Mouse (Mus musculus): ENCODE measurements at regions not wholly inside any gene's neighbourhood (a gene's known extent, or its start where the extent isn't known, plus 50 kb on each side); places are given as distances from the start of the nearest gene placed in this dataset.

DNA sequence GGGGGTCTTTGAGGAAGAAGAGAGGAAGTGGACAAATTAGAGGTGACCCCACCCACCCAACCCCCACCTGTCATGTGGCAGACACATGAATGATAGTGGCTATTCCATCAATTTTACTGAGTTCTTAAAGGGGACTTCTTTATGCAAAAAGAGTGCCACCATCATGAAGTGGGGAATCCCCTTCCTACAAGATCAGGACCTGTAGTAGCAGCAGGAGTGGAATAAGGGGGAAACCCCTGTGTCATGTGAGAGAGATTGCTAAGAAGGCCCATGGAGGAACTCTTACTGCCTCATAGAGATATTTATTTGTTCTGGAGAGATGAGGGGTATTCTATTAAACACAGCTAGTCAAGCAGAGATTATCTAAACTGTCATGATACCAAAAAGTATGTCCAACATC, 393.4 kb upstream of the Atp11b start (continued):
- no peak for TF ChIP-seq UBTF (IDR thresholded peaks at IDR 0.05; ENCODE audit: low read depth, low read length)
- TF ChIP-seq BHLHE40 (IDR thresholded peaks at IDR 0.05; ENCODE audit: low read depth, low read length) = peak; percentile 85
- TF ChIP-seq ELF1 (IDR thresholded peaks at IDR 0.05; ENCODE audit: low read depth, low read length) = no peak
- no peak for TF ChIP-seq CTCF (conservative IDR thresholded peaks at IDR 0.05 in 1 of 2, IDR thresholded peaks at IDR 0.05 in 1 of 2; ENCODE audit: low read depth in 2 of 2, low read length in 2 of 2)
- TF ChIP-seq NELFE (IDR thresholded peaks at IDR 0.05; ENCODE audit: low read depth, low read length) = no peak
- no peak for TF ChIP-seq MXI1 (IDR thresholded peaks at IDR 0.05; ENCODE audit: low read depth, low read length)
- TF ChIP-seq E2F4 (IDR thresholded peaks at IDR 0.05; ENCODE audit: insufficient replicate concordance, low read depth, low read length) = no peak
- peak; percentile 41; the same call in 1 of the 2 replicates for TF ChIP-seq ETS1 (conservative IDR thresholded peaks at IDR 0.05; ENCODE audit: low read depth, low read length)
- no peak for TF ChIP-seq RCOR1 (conservative IDR thresholded peaks at IDR 0.05; ENCODE audit: low read depth, low read length)
- TF ChIP-seq SMC3 (IDR thresholded peaks at IDR 0.05; ENCODE audit: low read depth, low read length) = no peak
- no peak for TF ChIP-seq JUN (IDR thresholded peaks at IDR 0.05; ENCODE audit: insufficient read depth, low read depth, low read length)
- TF ChIP-seq USF1 (IDR thresholded peaks at IDR 0.05; ENCODE audit: low read depth, low read length) = peak; percentile 30; the same call in 1 of the 2 replicates
- no peak for TF ChIP-seq NRF1 (IDR thresholded peaks at IDR 0.05; ENCODE audit: low read depth, low read length)
- TF ChIP-seq SIN3A (IDR thresholded peaks at IDR 0.05; ENCODE audit: low read length) = no peak

DNA sequence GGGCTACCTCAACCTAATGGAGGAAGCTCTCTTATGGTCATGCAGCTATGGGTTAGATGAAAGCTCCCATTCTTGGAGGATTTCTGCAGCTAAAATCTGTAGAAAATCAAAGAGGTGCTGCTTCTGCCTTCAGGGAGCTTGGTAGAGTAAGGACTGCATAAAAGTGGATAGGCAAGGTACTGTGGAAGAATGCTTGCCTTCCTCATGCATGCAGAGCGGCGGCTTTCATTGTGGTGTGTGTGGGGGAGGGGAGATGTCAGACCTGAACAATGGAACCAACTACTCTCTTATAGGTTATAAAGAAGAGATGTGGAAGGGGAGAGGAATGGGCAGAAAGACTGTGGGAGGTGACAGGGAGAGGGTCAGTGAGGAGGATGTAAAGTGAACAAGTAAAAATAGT, 392.8 kb upstream of the Atp11b start:
- Histone ChIP-seq H3K79me2 (replicated peaks; ENCODE audit: control insufficient read depth, extremely low read depth, insufficient read depth, poor library complexity, severe bottlenecking) (no peaks in the 10 kb centered on the region), H3K36me3 (replicated peaks in 1 of 2; ENCODE audit: control insufficient read depth in 1 of 2, insufficient read depth in 1 of 2, low read length in 1 of 2) (no peaks in the 10 kb centered on the region), H3K4me2 (ENCODE audit: insufficient read depth, low read depth, poor library complexity, severe bottlenecking) (peak overlapping the region; percentile 68), H3K27me3 (replicated peaks) (no peaks in the 10 kb centered on the region), H3K9me3 (replicated peaks; ENCODE audit: low read length) (no peaks in the 10 kb centered on the region), H3K27ac (ENCODE audit: insufficient read depth, low read depth) (peak overlapping the region; percentile 63; the same call in 1 of the 2 replicates), H3K4me3 (replicated peaks in 1 of 3; ENCODE audit: low read depth in 2 of 3, low read length in 2 of 3, poor library complexity in 1 of 3) (peak overlapping the region in 1 of 3 experiments; percentile 15), H3K9ac (ENCODE audit: insufficient read depth, low read depth) (no peak overlapping the region), H3K4me1 (ENCODE audit: control insufficient read depth in 1 of 2, insufficient read depth in 2 of 2) (peaks cover 8 to 32% of the 10 kb centered on the region in 2 experiments)
- dilution Hi-C loops (cut with MboI; ENCODE audit: extremely low pct_ligation_motif_present, extremely low pct_unique_long_range_greater_than_20kb, low sequenced_read_pairs) (no loop called here), in situ Hi-C loops (cut with MboI; ENCODE audit: low pct_ligation_motif_present, low pct_unique_long_range_greater_than_20kb, low sequenced_read_pairs) (no loop called here)
- TF ChIP-seq ZC3H11A (IDR thresholded peaks at IDR 0.05; ENCODE audit: low read depth, low read length) (no peak), EP300 (IDR thresholded peaks at IDR 0.05; ENCODE audit: low read length) (0 out of 2 replicates have a peak, but pooled peaks have one; percentile 24), CHD2 (IDR thresholded peaks at IDR 0.05; ENCODE audit: low read length) (peak; percentile 67)
- DNase-seq (ENCODE audit: extremely low read depth) = peak; percentile 15

GRCm38 (mm10) chr3:35365431-35365830, 388.5 kb upstream of the Atp11b start:
- Histone ChIP-seq H3K4me1 (ENCODE audit: control insufficient read depth in 1 of 2, insufficient read depth in 2 of 2) (peaks cover 4 to 13% of the 10 kb centered on the region in 2 experiments), H3K27ac (ENCODE audit: insufficient read depth, low read depth) (no peak overlapping the region), H3K79me2 (replicated peaks; ENCODE audit: control insufficient read depth, extremely low read depth, insufficient read depth, poor library complexity, severe bottlenecking) (no peaks in the 10 kb centered on the region), H3K27me3 (replicated peaks) (no peaks in the 10 kb centered on the region), H3K9ac (ENCODE audit: insufficient read depth, low read depth) (no peak overlapping the region), H3K36me3 (replicated peaks in 1 of 2; ENCODE audit: control insufficient read depth in 1 of 2, insufficient read depth in 1 of 2, low read length in 1 of 2) (no peaks in the 10 kb centered on the region), H3K9me3 (replicated peaks; ENCODE audit: low read length) (no peaks in the 10 kb centered on the region), H3K4me3 (replicated peaks in 1 of 3; ENCODE audit: low read depth in 2 of 3, low read length in 2 of 3, poor library complexity in 1 of 3) (no peak overlapping the region), H3K4me2 (ENCODE audit: insufficient read depth, low read depth, poor library complexity, severe bottlenecking) (no peak overlapping the region)
- TF ChIP-seq ZKSCAN1 (IDR thresholded peaks at IDR 0.05; ENCODE audit: borderline replicate concordance, low read depth, low read length) (no peak), UBTF (IDR thresholded peaks at IDR 0.05; ENCODE audit: low read depth, low read length) (no peak), ZMIZ1 (IDR thresholded peaks at IDR 0.05; ENCODE audit: low read depth, low read length) (no peak), RCOR1 (conservative IDR thresholded peaks at IDR 0.05; ENCODE audit: low read depth, low read length) (no peak), MAX (IDR thresholded peaks at IDR 0.05; ENCODE audit: low read length) (no peak), ETS1 (conservative IDR thresholded peaks at IDR 0.05; ENCODE audit: low read depth, low read length) (no peak), ELF1 (IDR thresholded peaks at IDR 0.05; ENCODE audit: low read depth, low read length) (no peak), ZC3H11A (IDR thresholded peaks at IDR 0.05; ENCODE audit: low read depth, low read length) (no peak), E2F4 (IDR thresholded peaks at IDR 0.05; ENCODE audit: insufficient replicate concordance, low read depth, low read length) (no peak), CHD2 (IDR thresholded peaks at IDR 0.05; ENCODE audit: low read length) (no peak), USF2 (conservative IDR thresholded peaks at IDR 0.05; ENCODE audit: low read depth, low read length) (no peak), NELFE (IDR thresholded peaks at IDR 0.05; ENCODE audit: low read depth, low read length) (no peak), BHLHE40 (IDR thresholded peaks at IDR 0.05; ENCODE audit: low read depth, low read length) (no peak), MYC (IDR thresholded peaks at IDR 0.05; ENCODE audit: low read depth, low read length) (no peak), USF1 (IDR thresholded peaks at IDR 0.05; ENCODE audit: low read depth, low read length) (no peak), POLR2A (IDR thresholded peaks at IDR 0.05; ENCODE audit: low read depth, low read length) (no peak), MXI1 (IDR thresholded peaks at IDR 0.05; ENCODE audit: low read depth, low read length) (no peak), TBP (conservative IDR thresholded peaks at IDR 0.05; ENCODE audit: low read depth, low read length) (no peak)
- in situ Hi-C loops (cut with MboI; ENCODE audit: low pct_ligation_motif_present, low pct_unique_long_range_greater_than_20kb, low sequenced_read_pairs) = no loop called here
- DNase-seq (ENCODE audit: extremely low read depth) = no peak
- dilution Hi-C loops (cut with MboI; ENCODE audit: extremely low pct_ligation_motif_present, extremely low pct_unique_long_range_greater_than_20kb, low sequenced_read_pairs) = no loop called here

Measured in CH12.LX (cell line).